Mouse (Mus musculus) hindbrain, embryonic 10.5 days (tissue): Measurements from ENCODE around the gene Cep89. TPM values are rescaled to one million over a fixed set of nuclear protein-coding genes. Genes with fewer than 3 reads are reported as not detected.

Experiments used
- DNase-seq: peaks from one replicate; pipeline ENCODE4 v3.0.0-alpha.2; 2017; ENCODE audit warnings: low spot score
- H3K27ac ChIP-seq: fragments of 300-500 bp; sonication (generic); 2 replicates; pipeline ENCODE4 v1.5.1; 2016; ENCODE audit warnings: mild to moderate bottlenecking, moderate library complexity
- H3K27me3 ChIP-seq: fragments of 300-500 bp; sonication (generic); 2 replicates; pipeline ENCODE4 v1.6.1; 2016; ENCODE audit warnings: mild to moderate bottlenecking; ENCODE audit not compliant: poor library complexity, insufficient read depth, severe bottlenecking
- H3K36me3 ChIP-seq: fragments of 300-500 bp; sonication (generic); 2 replicates; pipeline ENCODE4 v1.6.1; 2016; ENCODE audit warnings: mild to moderate bottlenecking, moderate library complexity
- H3K4me1 ChIP-seq: fragments of 300-500 bp; sonication (generic); replicated peaks from 2 replicates; pipeline ENCODE4 v1.6.1; 2016; ENCODE audit warnings: mild to moderate bottlenecking
- H3K4me3 ChIP-seq: fragments of 300-500 bp; sonication (generic); 2 replicates; pipeline ENCODE4 v1.5.1; 2016; ENCODE audit warnings: mild to moderate bottlenecking, moderate library complexity
- H3K9me3 ChIP-seq: fragments of 300-500 bp; sonication (generic); 2 replicates; pipeline ENCODE4 v1.6.1; 2016; ENCODE audit warnings: mild to moderate bottlenecking, moderate library complexity
- WGBS: fragments of 180-500 bp; shearing (Covaris S2); methylation state at CpG from one replicate; pipeline ENCODE4 v1.1.7; 2016; 5-methylcytosine and 5-hydroxymethylcytosine counted together
- polyA plus RNA-seq: library from polyadenylated mRNA; unstranded; fragments of >200 nt; fragmentation: Nextera tagmentation; extraction: Ambion mirVana; gene quantifications from 2 replicates; pipeline ENCODE4 v1.2.1, GENCODE M21; 2016

Cep89 gene
- polyA plus RNA-seq: 58.6 and 59.7 TPM in 2 replicates

DNA sequence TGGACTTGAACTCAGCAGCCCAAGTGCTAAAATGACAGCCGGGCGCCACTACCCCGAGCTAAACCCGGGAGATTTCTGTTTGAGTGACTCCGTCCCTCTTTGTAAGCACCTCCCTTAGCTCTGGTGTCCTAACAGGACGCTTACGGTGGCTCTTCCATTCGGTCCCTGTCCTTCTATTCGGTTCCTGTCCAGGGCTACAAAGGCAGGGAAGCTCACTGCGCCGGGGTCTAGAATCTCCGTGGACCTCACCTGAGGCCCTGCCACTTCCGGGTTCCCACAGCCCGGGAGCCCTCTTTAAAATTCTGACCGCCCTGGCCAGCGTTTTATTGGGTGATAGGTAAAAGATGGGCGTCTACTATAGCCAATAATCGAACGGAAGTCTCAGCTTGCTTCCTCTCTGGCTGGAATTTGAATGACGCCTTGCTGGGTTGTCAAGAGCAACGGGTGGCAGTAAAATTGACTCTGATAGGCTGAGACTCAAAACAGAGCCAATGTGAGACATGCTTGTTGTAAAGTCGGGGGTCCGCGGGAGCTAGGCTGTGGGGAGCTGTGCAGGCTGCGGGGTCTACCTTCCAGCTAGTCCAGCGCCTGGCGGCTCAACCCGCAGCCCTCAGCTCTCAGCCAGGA is at the start of gene Cep89, which contains the start of gene Faap24:
Cep89 (plus strand) TSS at position 494 of the 627 bp plus-strand sequence.
Faap24 (minus strand) TSS at position 295 of the 627 bp plus-strand sequence.
- H3K36me3 ChIP-seq: peaks cover 70% of the 10 kb centered on the region
- H3K27me3 ChIP-seq: no peaks in the 10 kb centered on the region
- no peaks in the 10 kb centered on the region for H3K9me3 ChIP-seq
- peak within 1 kb of the TSS; percentile 89 for H3K27ac ChIP-seq
- WGBS: under 1% methylated on average over 28 of the region's 28 CpGs
- peaks cover 22% of the 10 kb centered on the region for H3K4me1 ChIP-seq
- DNase-seq: peak; percentile 99
- peak within 1 kb of the TSS; percentile 73 for H3K4me3 ChIP-seq

- Histone ChIP-seq H3K27ac (no peak overlapping the region), H3K9me3 (no peaks in the 10 kb centered on the region), H3K36me3 (no peaks in the 10 kb centered on the region), H3K27me3 (no peaks in the 10 kb centered on the region), H3K4me3 (no peak overlapping the region), H3K4me1 (0 out of 2 replicates have a peak, but pooled peaks cover 4% of the 10 kb centered on the region)
- DNase-seq: no peak
- 78% methylated on average over 18 of the region's 18 CpGs for WGBS
Measured at GRCm38 (mm10) chr7:35347918-35348700, 48.7 kb upstream of the Cep89 start.

- 89% methylated on average over 4 of the region's 4 CpGs for WGBS
- Histone ChIP-seq H3K9me3 (no peaks in the 10 kb centered on the region), H3K36me3 (no peaks in the 10 kb centered on the region), H3K27me3 (no peaks in the 10 kb centered on the region), H3K4me3 (no peak overlapping the region), H3K4me1 (0 out of 2 replicates have a peak, but pooled peaks cover 4% of the 10 kb centered on the region), H3K27ac (no peak overlapping the region)
- no peak for DNase-seq
Measured at GRCm38 (mm10) chr7:35349022-35349421, 47.8 kb upstream of the Cep89 start.

DNA sequence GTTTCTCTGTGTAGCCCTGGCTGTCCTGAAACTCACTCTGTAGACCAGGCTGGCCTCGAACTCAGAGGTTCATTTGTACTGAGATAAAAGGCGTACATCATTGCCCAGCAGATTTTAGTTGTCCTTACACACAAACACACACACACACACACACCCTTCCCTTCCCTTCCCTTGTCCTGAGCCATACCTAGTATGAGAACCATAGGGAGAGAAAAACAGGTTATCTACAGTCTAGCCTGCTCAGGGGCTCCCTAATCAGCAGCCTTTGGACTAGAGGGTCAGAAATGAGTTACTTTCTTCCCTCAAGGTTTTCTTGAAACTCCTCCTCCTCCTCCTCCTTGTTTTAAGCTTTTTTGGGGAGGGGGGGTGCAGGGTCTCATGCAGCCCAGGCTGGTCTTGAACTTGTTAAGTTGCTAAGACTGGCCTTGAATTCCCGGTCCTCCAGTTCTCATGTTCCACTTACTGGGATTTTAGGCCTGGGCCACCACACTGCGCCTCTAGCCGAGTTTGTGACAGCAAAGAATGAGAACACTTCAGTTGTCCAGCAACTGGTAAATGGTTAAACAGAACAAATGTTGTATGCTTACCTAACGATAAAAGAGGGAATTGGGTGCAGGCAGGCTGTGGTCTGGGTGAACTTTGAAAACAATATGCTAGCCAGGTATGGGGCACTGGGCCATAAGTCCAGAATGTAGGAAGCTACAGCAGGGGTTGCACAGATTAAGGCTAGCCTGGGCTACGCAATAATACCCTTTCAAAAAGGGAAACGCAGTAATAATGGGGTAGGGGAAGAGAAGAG is 46.8 kb upstream of the Cep89 start:
- 92% methylated on average over 8 of the region's 8 CpGs for WGBS
- no peak overlapping the region for H3K27ac ChIP-seq
- H3K9me3 ChIP-seq: no peaks in the 10 kb centered on the region
- DNase-seq: no peak
- no peak overlapping the region for H3K4me3 ChIP-seq
- H3K36me3 ChIP-seq: no peaks in the 10 kb centered on the region
- 0 out of 2 replicates have a peak, but pooled peaks cover 4% of the 10 kb centered on the region for H3K4me1 ChIP-seq
- no peaks in the 10 kb centered on the region for H3K27me3 ChIP-seq

- Histone ChIP-seq H3K27ac (no peak overlapping the region), H3K27me3 (no peaks in the 10 kb centered on the region), H3K9me3 (no peaks in the 10 kb centered on the region), H3K36me3 (no peaks in the 10 kb centered on the region), H3K4me3 (no peak overlapping the region), H3K4me1 (0 out of 2 replicates have a peak, but pooled peaks cover 4% of the 10 kb centered on the region)
- no peak for DNase-seq
- 89% methylated on average over 3 of the region's 3 CpGs for WGBS
Measured at GRCm38 (mm10) chr7:35351155-35351554, 45.7 kb upstream of the Cep89 start.

- no peak for DNase-seq
- Histone ChIP-seq H3K27ac (no peak overlapping the region), H3K4me3 (no peak overlapping the region), H3K36me3 (no peaks in the 10 kb centered on the region), H3K27me3 (no peaks in the 10 kb centered on the region), H3K4me1 (no peaks in the 10 kb centered on the region), H3K9me3 (no peaks in the 10 kb centered on the region)
- 94% methylated on average over 15 of the region's 15 CpGs for WGBS
Measured at GRCm38 (mm10) chr7:35353306-35353705, 43.5 kb upstream of the Cep89 start.

DNA sequence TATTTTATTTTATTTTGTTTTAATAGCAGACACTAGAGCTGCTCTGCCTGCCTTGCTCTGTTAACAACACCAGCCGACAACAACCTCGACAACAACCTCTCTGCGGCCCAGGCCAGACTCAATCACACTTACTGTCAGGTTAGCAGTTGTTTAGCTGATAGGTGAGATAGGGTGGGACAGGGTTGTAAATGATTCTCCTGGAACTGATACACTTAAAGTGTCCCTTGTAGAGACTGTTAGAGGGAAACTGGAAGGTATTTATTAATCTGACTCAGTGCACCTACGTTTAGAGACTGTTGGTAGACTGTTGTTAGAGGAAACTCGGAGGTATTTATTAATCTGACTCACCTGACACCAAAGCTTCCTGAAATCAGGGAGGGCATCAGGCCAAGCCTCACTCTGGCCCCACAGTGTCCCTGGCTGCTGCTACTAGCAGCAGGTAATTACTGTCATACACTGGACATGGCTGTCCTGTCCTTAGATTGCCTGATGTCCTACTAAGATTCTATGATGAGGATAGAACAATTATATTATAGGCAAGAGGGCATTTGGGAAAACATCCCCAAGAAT is 41.4 kb upstream of the Cep89 start:
- no peaks in the 10 kb centered on the region for H3K36me3 ChIP-seq
- no peak overlapping the region for H3K27ac ChIP-seq
- H3K27me3 ChIP-seq: no peaks in the 10 kb centered on the region
- no peak for DNase-seq
- 88% methylated on average over 5 of the region's 5 CpGs for WGBS
- no peaks in the 10 kb centered on the region for H3K9me3 ChIP-seq
- H3K4me1 ChIP-seq: no peaks in the 10 kb centered on the region
- H3K4me3 ChIP-seq: no peak overlapping the region

DNA sequence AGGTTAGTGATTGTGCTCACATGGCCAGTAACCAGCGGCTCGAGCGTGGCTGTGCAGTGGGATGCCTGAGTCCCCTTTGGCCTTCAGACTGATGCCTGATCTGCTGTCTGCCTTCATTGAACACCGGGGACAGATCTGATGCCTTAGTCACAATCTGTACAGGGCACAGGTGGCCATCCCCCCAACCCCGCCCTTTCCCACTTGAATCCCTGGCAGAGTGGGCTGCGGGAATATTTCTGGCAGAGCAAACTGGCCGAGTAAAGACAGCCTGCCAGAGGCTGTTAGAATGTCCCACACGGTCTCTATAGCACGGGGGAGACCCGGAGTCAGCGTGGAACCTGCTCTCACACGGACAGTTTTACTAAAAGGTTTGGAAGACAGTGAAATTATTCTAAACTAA is 39.2 kb upstream of the Cep89 start:
- DNase-seq: no peak
- no peak overlapping the region for H3K27ac ChIP-seq
- peaks cover 6% of the 10 kb centered on the region for H3K4me1 ChIP-seq
- no peak overlapping the region for H3K4me3 ChIP-seq
- 88% methylated on average over 12 of the region's 12 CpGs for WGBS
- H3K9me3 ChIP-seq: no peaks in the 10 kb centered on the region
- H3K27me3 ChIP-seq: no peaks in the 10 kb centered on the region
- no peaks in the 10 kb centered on the region for H3K36me3 ChIP-seq

GRCm38 (mm10) chr7:35362253-35362652 is 34.6 kb upstream of the Cep89 start:
- H3K27ac ChIP-seq: no peak overlapping the region
- no peak overlapping the region for H3K4me3 ChIP-seq
- H3K36me3 ChIP-seq: peaks cover 5% of the 10 kb centered on the region; the same call in 1 of the 2 replicates
- H3K9me3 ChIP-seq: 0 out of 2 replicates have a peak, but pooled peaks cover 3% of the 10 kb centered on the region
- H3K27me3 ChIP-seq: no peaks in the 10 kb centered on the region
- WGBS: 71% methylated on average over 5 of the region's 5 CpGs
- DNase-seq: no peak
- peaks cover 12% of the 10 kb centered on the region for H3K4me1 ChIP-seq

DNA sequence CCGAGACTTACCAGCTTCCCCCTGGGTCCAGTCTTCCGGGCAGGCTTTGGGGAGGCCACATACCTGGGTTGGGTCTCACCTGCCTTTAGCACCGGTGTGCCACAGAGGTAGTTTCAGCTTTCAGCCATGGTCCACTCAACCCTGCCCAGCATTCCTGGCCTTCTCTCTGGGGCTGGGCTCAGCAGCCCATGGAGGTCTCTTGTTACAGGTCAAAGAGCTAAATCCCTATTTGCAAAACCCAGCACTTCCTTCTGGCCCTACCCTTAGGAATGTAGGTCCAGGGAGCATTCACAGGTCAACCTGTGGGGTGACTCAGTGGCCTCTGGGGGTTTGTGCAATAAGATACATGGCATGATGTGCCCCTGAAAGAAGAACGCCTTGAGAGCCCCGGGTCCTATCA is 34.0 kb upstream of the Cep89 start:
- Histone ChIP-seq H3K27ac (peak overlapping the region; percentile 59; the same call in 1 of the 2 replicates), H3K27me3 (no peaks in the 10 kb centered on the region), H3K4me1 (peaks cover 12% of the 10 kb centered on the region), H3K9me3 (0 out of 2 replicates have a peak, but pooled peaks cover 3% of the 10 kb centered on the region), H3K4me3 (no peak overlapping the region), H3K36me3 (peaks cover 5% of the 10 kb centered on the region; the same call in 1 of the 2 replicates)
- WGBS: 71% methylated on average over 5 of the region's 5 CpGs
- no peak for DNase-seq

DNA sequence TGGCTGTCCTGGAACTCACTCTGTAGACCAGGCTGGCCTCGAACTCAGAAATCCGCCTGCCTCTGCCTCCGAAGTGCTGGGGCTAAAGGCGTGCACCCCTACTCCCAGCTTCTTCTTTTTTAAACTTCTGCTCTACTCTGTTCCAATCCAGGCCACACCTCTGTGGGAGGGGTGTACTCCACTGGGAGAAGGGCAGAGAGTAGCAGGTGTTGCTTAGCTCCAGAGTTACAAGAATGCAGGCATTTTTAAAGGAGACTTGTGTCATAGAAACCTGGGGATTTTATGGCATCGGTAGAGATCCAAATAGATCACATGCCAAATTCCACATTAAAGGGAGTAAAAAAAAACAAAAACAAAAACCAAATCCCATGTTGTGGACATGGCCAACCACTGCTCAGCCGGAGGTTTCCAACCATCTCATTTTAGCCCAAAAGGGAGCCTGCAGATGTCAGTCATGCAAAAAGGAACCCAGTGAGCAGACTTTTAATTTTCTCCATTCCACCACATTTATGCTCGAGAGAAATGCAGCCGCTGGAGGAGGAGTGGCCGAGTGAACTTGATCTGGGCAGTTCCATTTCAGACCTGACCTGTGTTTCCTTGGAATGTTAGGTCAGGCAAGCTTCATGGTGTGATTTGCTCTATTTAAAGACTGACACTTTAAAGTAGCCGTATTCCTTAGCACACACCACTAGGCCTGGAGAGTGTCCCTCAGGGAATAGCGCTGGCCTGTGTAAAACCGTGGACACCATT is 31.5 kb upstream of the Cep89 start:
- no peak for DNase-seq
- H3K36me3 ChIP-seq: peaks cover 8% of the 10 kb centered on the region; the same call in 1 of the 2 replicates
- H3K9me3 ChIP-seq: peaks cover 5% of the 10 kb centered on the region; the same call in 1 of the 2 replicates
- no peaks in the 10 kb centered on the region for H3K27me3 ChIP-seq
- H3K4me1 ChIP-seq: peaks cover 12% of the 10 kb centered on the region
- H3K27ac ChIP-seq: no peak overlapping the region
- WGBS: 73% methylated on average over 12 of the region's 12 CpGs
- H3K4me3 ChIP-seq: no peak overlapping the region
